Comparison of ENCODE assay signal across 14 mouse cellular contexts in genomic region chr17:44612641-44613040, GRCm38 (mm10).
DNase-seq lines count a peak whose midpoint lies in the region; ATAC-seq and TF ChIP-seq lines count a peak whose summit lies in the region.
"Had no signal": no experiment of that assay in that cellular context is flagged by ENCODE, and none has a peak within 500 bp of the region (broad histone marks: within the 10 kb centered on the region; RNA-seq: fewer than 3 reads in every experiment).

No protein-coding gene starts in this region.

- no peaks in the 10 kb centered on the region for H3K9me3 ChIP-seq in ES-Bruce4 (replicated peaks; ENCODE audit: control insufficient read depth, insufficient read depth, low read length, poor library complexity, severe bottlenecking)
- no peaks in the 10 kb centered on the region for H3K9me3 ChIP-seq in hindbrain, embryonic 11.5 days (ENCODE audit: control insufficient read depth, low read length)
- H3K9me3 ChIP-seq: forebrain, embryonic 10.5 days; hindbrain, embryonic 15.5 days; megakaryocyte, embryonic 14.5 days had no signal

- no peak for TF ChIP-seq POLR2A in ES-Bruce4 (IDR thresholded peaks at IDR 0.05; ENCODE audit: insufficient read depth, low read length)

- H3K27me3 ChIP-seq in ES-Bruce4 (ENCODE audit: control insufficient read depth, insufficient read depth, low read length, poor library complexity, severe bottlenecking): no peaks in the 10 kb centered on the region
- no peaks in the 10 kb centered on the region for H3K27me3 ChIP-seq in hindbrain, embryonic 11.5 days (ENCODE audit: control insufficient read depth, insufficient read depth, low read length)
- H3K27me3 ChIP-seq: hindbrain, embryonic 15.5 days; megakaryocyte, embryonic 14.5 days had no signal

- no peak for ATAC-seq in hindbrain, embryonic 11.5 days (ENCODE audit: low FRiP score)

- 0 out of 2 replicates have a peak overlapping the region, but pooled peaks have one; percentile 46 for H3K27ac ChIP-seq in layer of hippocampus, adult 2 months
- H3K27ac ChIP-seq in ES-Bruce4 (ENCODE audit: insufficient read depth, low read length): no peak overlapping the region
- no peak overlapping the region for H3K27ac ChIP-seq in hindbrain, embryonic 11.5 days (ENCODE audit: low read depth, low read length)
- H3K27ac ChIP-seq: forebrain, embryonic 10.5 days; heart, adult 2 months; hindbrain, embryonic 15.5 days had no signal

- TF ChIP-seq CTCF in layer of hippocampus, adult 2 months (conservative IDR thresholded peaks at IDR 0.05): no peak
- TF ChIP-seq CTCF in ES-Bruce4 (IDR thresholded peaks at IDR 0.05; ENCODE audit: low read depth, low read length): no peak

- WGBS in hindbrain, embryonic 11.5 days: 61% methylated on average over 8 of the region's 8 CpGs

- TF ChIP-seq EP300 in ES-Bruce4 (IDR thresholded peaks at IDR 0.05; ENCODE audit: insufficient read depth, low read depth, low read length): 0 out of 2 replicates have a peak, but pooled peaks have one; percentile 25

- H3K4me3 ChIP-seq in layer of hippocampus, adult 2 months: no peak overlapping the region
- H3K4me3 ChIP-seq in ES-Bruce4 (ENCODE audit: low read depth, low read length): no peak overlapping the region
- no peak overlapping the region for H3K4me3 ChIP-seq in hindbrain, embryonic 11.5 days (ENCODE audit: low read depth, low read length)
- H3K4me3 ChIP-seq: forebrain, embryonic 10.5 days; heart, adult 2 months; hindbrain, embryonic 15.5 days; megakaryocyte, embryonic 14.5 days; myocyte had no signal

- no peak overlapping the region for H3K4me2 ChIP-seq in hindbrain, embryonic 11.5 days (replicated peaks; ENCODE audit: low read depth, low read length)
- H3K4me2 ChIP-seq: hindbrain, embryonic 15.5 days had no signal

- no peaks in the 10 kb centered on the region for H3K4me1 ChIP-seq in ES-Bruce4 (ENCODE audit: control insufficient read depth, insufficient read depth, low read length)
- H3K4me1 ChIP-seq in hindbrain, embryonic 11.5 days (replicated peaks; ENCODE audit: control insufficient read depth, insufficient read depth, low read length): no peaks in the 10 kb centered on the region

- no peak for DNase-seq in layer of hippocampus, adult 2 months (ENCODE audit: low spot score in 2 of 2)
- no peak for DNase-seq in layer of hippocampus, adult 11-12 months (ENCODE audit: low spot score)
- DNase-seq in ZHBTc4 (ENCODE audit: low read depth, low spot score): peak; percentile 9
- peak; percentile 29 for DNase-seq in kidney, postnatal 14 days
- DNase-seq in urinary bladder, postnatal 25 days (ENCODE audit: low spot score): no peak
- DNase-seq in hindbrain, embryonic 11.5 days (ENCODE audit: low spot score): no peak
- DNase-seq: adrenal gland, postnatal 10 days; heart, adult 2 months; lung, adult 18-20 months had no signal

- H3K36me3 ChIP-seq in ES-Bruce4 (ENCODE audit: control insufficient read depth, insufficient read depth, low read length, poor library complexity, severe bottlenecking): no peaks in the 10 kb centered on the region
- no peaks in the 10 kb centered on the region for H3K36me3 ChIP-seq in hindbrain, embryonic 11.5 days (ENCODE audit: control insufficient read depth, insufficient read depth, low read length)
- H3K36me3 ChIP-seq: forebrain, embryonic 10.5 days; hindbrain, embryonic 15.5 days had no signal

- no peak overlapping the region for H3K9ac ChIP-seq in ES-Bruce4 (ENCODE audit: low read depth, poor library complexity, severe bottlenecking)
- H3K9ac ChIP-seq in hindbrain, embryonic 11.5 days (ENCODE audit: low read depth, low read length): no peak overlapping the region
- H3K9ac ChIP-seq: hindbrain, embryonic 15.5 days had no signal

Comparison
In these comparisons a context has a peak if more than half of its experiments do, and no peak if none do; other contexts are left out.
1. DNase-seq: peak in ZHBTc4 (single experiment) and kidney, postnatal 14 days (single experiment); none in layer of hippocampus, adult 2 months (0 of 2), layer of hippocampus, adult 11-12 months (single experiment), urinary bladder, postnatal 25 days (single experiment) and hindbrain, embryonic 11.5 days (single experiment).